Mouse (Mus musculus) left cerebral cortex, postnatal 25 days (tissue): ENCODE results near the gene Dusp18. TPM values are rescaled to one million over a fixed set of nuclear protein-coding genes. Genes with fewer than 3 reads are reported as not detected.
A peak's percentile ranks its signal among the peaks of the same experiment; 100 is the strongest.
"Not testable (repeated sequence)": the region's sequence is repeated elsewhere in the genome, so short reads cannot be mapped to it uniquely, and the experiment has no call there.

ENCODE experiments used
- DNase-seq, 2 experiments: peaks; one replicate each; pipeline ENCODE4 v3.0.0; 2022; ENCODE audit warnings: low spot score in 2 of 2, mixed read lengths in 1 of 2
- intact Hi-C: fragments of 180-260 bp; cut with DNase I; formaldehyde crosslinking; loops from one replicate; pipeline ENCODE4 v1.15.1; 2025
- total RNA-seq, 2 experiments: library from RNA; stranded (reverse); gene quantifications; 2 replicates each; pipeline ENCODE4 v1.2.3; 2021

Gene Dusp18
- total RNA-seq, 2 experiments from 2014 or later, result 28.8 to 32.5 TPM

DNA sequence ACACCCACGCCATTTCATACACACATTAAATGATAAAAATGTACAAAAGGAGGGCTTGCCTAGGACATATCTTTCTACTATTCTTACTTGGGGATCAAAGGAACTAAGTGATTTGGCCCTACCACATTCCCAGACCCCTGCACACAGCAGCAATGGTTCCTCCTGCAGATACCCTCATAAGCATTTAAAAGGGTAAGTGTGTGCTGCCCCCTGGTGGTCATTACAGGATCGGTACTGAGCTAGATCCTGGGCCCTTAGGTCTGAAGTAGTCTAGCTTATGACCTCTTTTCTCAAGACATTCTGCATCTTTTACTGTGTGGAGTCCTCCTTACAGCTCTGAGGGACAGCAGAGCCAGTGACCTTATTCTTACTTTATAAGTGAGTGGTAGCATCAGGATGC is 15.2 kb upstream of the Dusp18 start:
- intact Hi-C loops, result loop anchor here (1.0 to 5.0 kb wide), 2 partner anchors 48 to 72 kb away; no protein-coding TSS in a partner anchor
- DNase-seq, result peak; percentile 83 to 84

GRCm38 (mm10) chr11:3883711-3884110 is 11.3 kb upstream of the Dusp18 start:
- intact Hi-C loops, result no loop called here
- DNase-seq, result no peak

GRCm38 (mm10) chr11:3887331-3887730 is 7.7 kb upstream of the Dusp18 start:
- intact Hi-C loops, result no loop called here
- no peak for DNase-seq

DNA sequence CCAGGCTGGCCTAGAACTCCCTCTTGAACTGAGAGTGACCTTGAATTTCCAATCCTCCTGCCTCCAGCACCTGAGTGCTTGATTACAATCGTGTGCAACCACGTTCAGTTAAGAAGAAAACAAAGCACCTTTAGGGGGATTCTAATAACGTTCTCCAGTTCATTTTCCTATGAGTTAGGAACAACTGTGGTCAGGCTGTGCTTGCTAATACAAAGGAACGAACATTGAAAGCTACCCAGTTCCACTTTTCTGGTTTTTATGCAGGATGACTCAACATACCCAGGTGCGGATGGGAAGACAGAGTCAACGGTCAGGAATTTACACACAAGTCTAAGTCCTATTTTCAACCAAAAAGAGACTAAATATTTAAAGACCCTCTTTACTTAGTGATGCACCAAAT is 1.1 kb upstream of the Dusp18 start:
- intact Hi-C loops, result no loop called here
- DNase-seq, result no peak

GRCm38 (mm10) chr11:3895458-3895857 is 418 bp downstream of the Dusp18 start:
- intact Hi-C loops, result loop anchor here (1.0 kb wide), 1 partner anchor 18 kb away; no protein-coding TSS in a partner anchor
- DNase-seq, result no peak

- intact Hi-C loops, result loop anchor here (1.0 kb wide), 1 partner anchor 17 kb away; no protein-coding TSS in a partner anchor
- no peak for DNase-seq
These were observed 893 bp downstream of the Dusp18 start for GRCm38 (mm10) chr11:3895933-3896332.

DNA sequence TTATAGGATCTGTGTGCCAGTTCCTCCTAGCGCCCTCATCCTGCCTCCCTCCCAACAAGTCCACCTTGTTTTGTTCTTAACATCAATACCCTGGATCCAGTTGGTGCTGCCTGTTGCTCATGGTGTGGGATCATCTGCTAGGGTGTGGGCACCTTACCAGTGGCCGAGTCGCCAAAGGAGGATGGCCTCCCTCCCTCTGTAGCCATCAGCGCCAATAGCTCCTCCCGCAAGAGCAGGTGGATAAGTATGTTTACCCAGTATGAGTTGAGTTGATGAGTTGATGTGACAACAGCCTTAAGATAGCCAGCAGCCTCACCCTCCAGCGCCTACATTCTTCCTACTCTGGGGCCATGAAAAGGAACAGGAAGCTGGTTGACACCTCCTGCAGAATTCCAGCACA is 5.3 kb downstream of the Dusp18 start:
- DNase-seq, result no peak
- intact Hi-C loops, result no loop called here

DNA sequence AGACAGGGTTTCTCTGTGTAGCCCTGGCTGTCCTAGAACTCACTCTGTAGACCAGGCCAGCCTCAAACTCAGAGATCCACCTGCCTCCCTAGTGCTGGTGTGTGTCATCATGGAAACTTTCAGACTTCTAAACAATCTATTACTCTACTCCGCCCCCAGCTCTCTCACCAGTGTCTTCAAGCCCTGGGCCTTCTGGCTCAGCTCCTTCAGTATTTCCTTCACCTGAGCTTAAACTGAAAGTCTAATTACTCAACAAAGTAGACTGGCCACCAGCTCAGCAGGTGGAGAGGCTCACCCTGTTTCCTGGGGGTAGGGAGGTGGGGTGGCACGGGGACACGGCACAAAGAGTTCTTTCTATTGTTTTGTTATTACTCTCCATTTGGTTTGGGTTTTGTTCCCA is 7.5 kb downstream of the Dusp18 start:
- no peak for DNase-seq
- intact Hi-C loops, result no loop called here

DNA sequence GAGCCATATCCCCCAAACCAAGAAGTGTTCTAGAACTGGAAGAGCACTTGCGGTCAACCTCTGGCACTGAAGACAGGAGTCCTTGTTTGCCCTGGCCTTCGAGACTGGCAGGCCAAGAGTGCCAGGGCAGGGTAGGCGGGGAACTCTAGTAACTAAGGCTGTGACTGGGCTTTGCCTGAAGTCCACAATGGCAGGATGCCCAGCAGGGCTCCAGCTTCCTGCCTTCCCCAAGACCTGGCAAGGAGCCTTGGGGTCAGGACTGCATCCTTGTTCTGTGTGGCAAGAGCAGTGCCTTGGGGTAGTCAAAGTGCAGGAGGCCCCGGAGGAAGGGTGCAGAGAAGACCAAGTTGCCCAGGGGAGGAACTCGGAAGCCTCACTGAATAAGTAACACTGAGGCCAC is 8.0 kb downstream of the Dusp18 start:
- DNase-seq, result peak; percentile 61 to 68
- intact Hi-C loops, result no loop called here

GRCm38 (mm10) chr11:3904673-3905072 is 9.6 kb downstream of the Dusp18 start:
- intact Hi-C loops, result no loop called here
- DNase-seq, result no peak

GRCm38 (mm10) chr11:3905446-3905845 is 10.4 kb downstream of the Dusp18 start:
- no peak for DNase-seq
- intact Hi-C loops, result no loop called here

DNA sequence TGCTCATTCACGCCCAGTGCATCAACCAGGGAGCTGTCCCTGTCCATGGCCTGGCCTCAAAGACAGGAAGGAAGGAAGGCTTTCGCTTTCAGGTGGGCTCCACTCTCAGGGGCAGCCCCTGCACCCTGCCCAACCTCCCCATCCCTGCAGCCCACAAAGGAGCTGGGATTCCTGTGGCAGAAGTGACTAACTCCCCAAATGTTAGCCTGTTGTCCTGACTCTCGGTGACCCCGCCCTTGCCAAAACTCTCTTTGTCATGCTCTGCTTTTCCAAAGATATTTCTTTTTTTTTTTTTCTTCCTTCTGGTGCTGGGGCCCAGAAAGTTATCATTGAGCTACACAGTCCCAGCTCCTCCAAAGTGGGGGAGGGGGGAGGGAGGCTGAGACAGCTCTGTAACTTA is 14.2 kb downstream of the Dusp18 start:
- DNase-seq, result no peak
- intact Hi-C loops, result no loop called here

DNA sequence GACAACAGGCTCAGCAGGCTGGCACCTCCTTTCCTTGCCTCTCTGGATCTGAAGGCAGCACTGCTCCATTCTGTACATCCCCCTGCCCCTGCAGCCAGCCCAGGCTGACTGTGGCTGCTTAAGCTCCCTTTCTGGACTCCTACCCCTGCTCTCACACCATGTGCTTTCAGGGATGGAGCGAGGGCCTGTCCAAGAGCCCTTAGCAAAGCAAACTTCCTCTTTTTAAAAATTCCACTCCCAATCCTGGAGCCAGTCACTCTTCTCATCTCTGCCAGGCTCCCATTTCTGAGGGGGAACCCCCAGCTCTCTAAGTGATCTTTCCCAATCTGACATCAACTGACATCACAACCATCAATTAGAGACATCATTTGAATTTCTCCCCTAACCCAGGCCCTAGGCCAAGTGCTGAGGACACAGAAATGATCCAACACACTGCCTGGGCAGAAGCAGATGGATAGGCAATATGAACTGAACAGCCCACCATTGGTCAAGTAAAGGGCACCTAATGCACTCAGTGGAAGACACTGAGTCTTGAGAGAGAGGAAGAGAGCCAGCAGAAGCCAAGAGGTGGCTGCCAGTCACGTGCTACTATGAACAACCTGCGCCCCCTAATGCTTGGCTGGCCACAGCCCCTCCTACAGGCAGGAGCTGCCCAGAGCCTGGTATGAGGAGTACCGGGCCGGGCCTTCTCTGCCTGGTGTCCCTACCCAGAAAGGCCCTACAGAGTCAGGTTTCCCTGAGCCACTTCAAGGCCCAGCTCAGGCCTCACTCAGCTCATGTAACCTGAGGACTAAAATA is 15.7 kb downstream of the Dusp18 start:
- intact Hi-C loops, result no loop called here
- DNase-seq, result no peak

DNA sequence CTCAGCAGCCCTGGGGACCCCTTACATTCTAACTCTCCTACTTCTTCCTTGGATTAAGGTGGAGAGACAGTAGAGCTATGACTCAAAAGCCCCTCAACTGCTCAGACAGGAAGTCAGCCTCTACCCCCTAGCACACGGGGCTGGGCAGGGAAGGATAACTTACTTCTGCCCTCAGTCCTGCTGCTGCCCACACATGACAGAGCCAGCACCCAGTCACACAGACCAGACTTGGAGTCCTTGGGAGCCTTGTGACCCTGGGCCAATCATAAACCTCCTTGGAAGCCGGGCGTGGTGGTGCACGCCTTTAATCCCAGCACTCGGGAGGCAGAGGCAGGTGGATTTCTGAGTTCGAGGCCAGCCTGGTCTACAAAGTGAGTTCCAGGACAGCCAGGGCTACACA is 16.4 kb downstream of the Dusp18 start:
- DNase-seq, intact Hi-C loops: not testable (repeated sequence)

DNA sequence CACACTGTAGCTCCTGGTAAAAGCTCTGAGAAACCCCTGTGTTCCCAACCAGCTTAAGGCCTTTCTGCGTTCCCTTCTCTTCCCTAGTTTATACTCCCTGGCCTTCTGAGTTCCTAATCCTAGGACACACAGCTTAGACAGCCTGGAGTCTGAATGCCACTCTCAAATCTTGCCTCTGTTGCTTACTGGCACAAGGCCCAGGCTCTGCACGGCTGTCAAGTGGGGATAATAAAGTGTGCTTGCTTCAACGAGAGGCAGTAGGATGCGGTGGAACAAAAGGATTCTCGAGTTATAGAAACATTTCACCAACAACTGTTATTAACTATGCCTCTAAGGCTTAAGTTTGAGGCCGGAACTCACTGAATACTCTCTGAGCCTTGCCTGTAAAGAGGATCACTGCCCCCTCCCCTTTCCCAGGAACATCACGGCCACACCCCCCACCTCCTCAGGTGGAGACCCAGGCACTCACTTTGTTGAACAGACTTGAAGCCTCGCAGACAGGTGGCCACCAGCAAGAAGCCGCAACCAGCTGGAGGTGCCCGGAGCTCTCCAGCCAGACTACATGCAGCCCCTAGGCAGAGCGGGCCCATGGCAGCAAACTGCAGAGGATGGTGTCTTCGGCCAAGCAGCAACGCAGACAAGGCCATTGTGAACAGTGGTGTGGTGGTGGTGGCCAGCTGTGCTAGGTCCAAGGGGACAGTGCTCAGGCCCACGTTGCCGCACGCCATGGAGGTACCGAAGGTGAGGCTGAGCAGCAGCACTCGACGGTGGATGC is 17.2 kb downstream of the Dusp18 start:
- intact Hi-C loops, result no loop called here
- peak; percentile 54 to 59 for DNase-seq

DNA sequence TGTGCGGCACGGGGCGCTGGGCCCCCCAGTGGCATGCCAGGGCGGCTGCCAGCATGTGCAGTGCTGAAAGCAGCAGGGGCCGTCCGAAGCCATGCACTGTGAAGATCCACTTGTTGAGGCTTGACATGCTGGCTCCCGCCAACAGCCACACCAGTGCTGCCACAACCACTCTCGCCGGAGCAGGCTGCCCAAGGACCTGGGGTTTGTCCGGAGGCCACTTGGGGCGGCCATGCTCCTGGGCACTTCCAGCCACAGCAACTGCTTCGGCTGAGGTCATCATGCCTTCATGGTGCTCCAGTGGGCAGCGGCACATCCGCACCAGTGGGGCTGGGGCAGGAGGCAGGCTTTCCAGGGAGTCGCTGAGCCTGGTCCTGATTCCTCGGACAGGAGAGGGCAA is 17.8 kb downstream of the Dusp18 start:
- intact Hi-C loops, result loop anchor here (1.0 kb wide), 1 partner anchor 18 kb away; the partner anchor contains the start of genes 4921536K21Rik and Dusp18
- DNase-seq, result peak; percentile 32 to 44

DNA sequence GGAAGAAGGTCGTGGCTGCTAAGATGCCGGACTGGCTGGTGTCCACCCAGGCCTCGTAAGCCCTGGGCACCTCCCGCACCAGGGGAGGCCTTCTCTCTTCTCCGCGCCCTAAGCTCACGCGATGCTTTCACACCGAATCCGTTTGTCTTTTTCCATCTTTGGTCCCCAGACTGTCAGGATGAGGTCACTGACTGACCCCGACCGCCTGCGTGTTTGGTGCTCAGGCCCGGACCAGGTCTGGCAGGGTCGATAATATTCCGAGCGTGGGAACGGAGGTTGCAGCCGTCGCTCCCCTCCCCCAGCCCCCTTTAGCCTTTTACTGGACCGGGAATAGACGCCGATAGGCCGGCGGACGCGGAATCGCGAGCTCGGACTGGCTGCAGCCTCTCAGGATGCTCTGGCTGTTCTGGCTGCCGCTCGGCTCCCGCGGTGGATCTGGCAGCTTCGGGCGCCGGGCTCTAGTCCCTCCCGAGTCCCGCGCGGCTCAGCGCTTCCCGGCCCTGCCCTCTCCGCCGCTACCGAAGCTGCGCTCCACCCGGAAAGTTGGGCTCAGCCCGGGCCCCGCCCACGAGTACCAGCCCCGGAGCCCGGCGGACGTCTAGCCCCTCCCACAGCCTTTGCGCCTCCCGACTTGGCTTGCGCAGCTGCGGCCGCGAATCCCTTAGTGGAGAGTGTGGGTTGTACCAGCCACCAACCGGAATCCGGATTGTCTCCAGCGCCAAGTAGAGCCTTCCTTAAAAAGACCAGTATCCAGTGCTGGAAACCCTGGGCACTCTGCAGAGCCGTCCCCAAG is 18.5 kb downstream of the Dusp18 start:
- intact Hi-C loops, result loop anchor here (1.0 kb wide), 1 partner anchor 18 kb away; the partner anchor contains the start of genes 4921536K21Rik and Dusp18
- DNase-seq, result peak; percentile 94 to 97

DNA sequence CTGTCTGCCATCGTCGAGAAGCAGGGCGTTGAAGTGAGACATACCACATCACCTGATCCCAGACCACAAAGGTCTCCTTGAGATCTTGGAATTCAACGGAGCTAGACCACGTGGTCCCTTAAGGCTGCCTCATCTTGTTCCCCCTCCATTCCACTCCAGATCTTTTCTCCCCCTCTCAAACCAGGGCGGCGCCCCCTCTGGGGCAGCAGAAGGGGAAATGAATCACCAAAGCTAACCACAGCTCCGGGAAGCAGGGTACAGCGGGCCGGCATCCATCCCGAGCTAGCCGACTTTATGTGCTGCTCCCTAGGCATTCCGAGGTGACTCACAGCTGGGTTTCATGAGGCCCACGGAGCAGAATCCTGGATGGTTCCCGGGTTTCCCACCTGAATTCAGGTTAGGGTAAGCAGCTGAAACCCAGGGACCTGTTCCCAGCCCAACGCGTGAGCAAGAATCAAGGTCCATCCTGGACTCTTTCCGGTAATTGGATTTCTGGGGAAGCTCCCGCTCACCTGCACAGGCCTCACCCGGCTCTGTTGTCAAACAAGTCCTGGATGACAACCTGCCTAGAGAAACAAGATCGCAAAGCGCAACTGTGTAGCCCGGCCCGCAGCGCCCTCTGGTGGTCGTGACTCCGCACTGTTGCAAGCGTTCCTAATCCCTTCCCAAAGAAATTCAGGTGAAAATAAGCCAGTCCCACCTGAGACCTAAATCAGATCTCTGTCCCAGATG is 19.2 kb downstream of the Dusp18 start, which contains the start of gene Slc35e4:
TSS of gene Slc35e4 (minus strand) at position 556 of the 732 bp plus-strand sequence.
- intact Hi-C loops, result no loop called here
- DNase-seq, result peak; percentile 78 to 80

- no peak for DNase-seq
- intact Hi-C loops, result no loop called here
These were observed 23.7 kb downstream of the Dusp18 start for GRCm38 (mm10) chr11:3918738-3919137.
